Mouse (Mus musculus) midbrain, embryonic 14.5 days (tissue): ENCODE measurements around the gene Rere. TPM values are rescaled to one million over a fixed set of nuclear protein-coding genes. Genes with fewer than 3 reads are reported as not detected.

ENCODE experiments used
- ATAC-seq: fragments of 200-750 bp; cut with Nextera tagmentation; 2 replicates; pipeline ENCODE4 v1.8.0; 2017; ENCODE audit warnings: moderate number of reproducible peaks, moderate library complexity; ENCODE audit not compliant: low FRiP score, low TSS enrichment
- DNase-seq: peaks from one replicate; pipeline ENCODE4 v3.0.0-alpha.2; 2015
- H3K27ac ChIP-seq: fragments of 300-500 bp; sonication (generic); replicated peaks from 2 replicates; pipeline ENCODE4 v1.5.1; 2014; ENCODE audit warnings: mild to moderate bottlenecking, low read depth, low read length, moderate library complexity
- H3K27me3 ChIP-seq: fragments of 300-500 bp; sonication (generic); 2 replicates; pipeline ENCODE4 v1.6.1; 2014; ENCODE audit warnings: low read length, control low read depth, mixed read lengths; ENCODE audit not compliant: control insufficient read depth, insufficient read depth
- H3K36me3 ChIP-seq: fragments of 300-500 bp; sonication (generic); 2 replicates; pipeline ENCODE4 v1.6.1; 2014; ENCODE audit warnings: low read length, control low read depth; ENCODE audit not compliant: control insufficient read depth, insufficient read depth
- H3K4me1 ChIP-seq: fragments of 300-500 bp; sonication (generic); 2 replicates; pipeline ENCODE4 v1.6.1; 2014; ENCODE audit warnings: mild to moderate bottlenecking, antibody characterized with exemption, low read length, control low read depth; ENCODE audit not compliant: control insufficient read depth, insufficient read depth
- H3K4me2 ChIP-seq: fragments of 300-500 bp; sonication (generic); 2 replicates; pipeline ENCODE4 v1.6.1; 2014; ENCODE audit warnings: mild to moderate bottlenecking, low read length, moderate library complexity
- H3K4me3 ChIP-seq: fragments of 300-500 bp; sonication (generic); replicated peaks from 2 replicates; pipeline ENCODE4 v1.5.1; 2014; ENCODE audit warnings: low read depth, low read length
- H3K9ac ChIP-seq: fragments of 300-500 bp; sonication (generic); replicated peaks from 2 replicates; pipeline ENCODE4 v1.6.1; 2014; ENCODE audit warnings: mild to moderate bottlenecking, low read length, moderate library complexity
- H3K9me3 ChIP-seq: fragments of 300-500 bp; sonication (generic); 2 replicates; pipeline ENCODE4 v1.6.1; 2016; ENCODE audit warnings: low read length, control low read depth, mixed read lengths; ENCODE audit not compliant: control insufficient read depth
- WGBS: fragments of 180-500 bp; shearing (Covaris S2); extraction: QIAGEN DNeasy Blood & Tissue Kit; methylation state at CpG from one replicate; pipeline ENCODE4 v1.1.7; 2014; 5-methylcytosine and 5-hydroxymethylcytosine counted together
- polyA plus RNA-seq: library from polyadenylated mRNA; unstranded; fragments of >200 nt; fragmentation: Nextera tagmentation; extraction: Ambion mirVana; gene quantifications from 2 replicates; pipeline ENCODE4 v1.2.1, GENCODE M21; 2014

Gene Rere
- polyA plus RNA-seq, 1 experiment from 2014 or later, result 48.6 TPM

DNA sequence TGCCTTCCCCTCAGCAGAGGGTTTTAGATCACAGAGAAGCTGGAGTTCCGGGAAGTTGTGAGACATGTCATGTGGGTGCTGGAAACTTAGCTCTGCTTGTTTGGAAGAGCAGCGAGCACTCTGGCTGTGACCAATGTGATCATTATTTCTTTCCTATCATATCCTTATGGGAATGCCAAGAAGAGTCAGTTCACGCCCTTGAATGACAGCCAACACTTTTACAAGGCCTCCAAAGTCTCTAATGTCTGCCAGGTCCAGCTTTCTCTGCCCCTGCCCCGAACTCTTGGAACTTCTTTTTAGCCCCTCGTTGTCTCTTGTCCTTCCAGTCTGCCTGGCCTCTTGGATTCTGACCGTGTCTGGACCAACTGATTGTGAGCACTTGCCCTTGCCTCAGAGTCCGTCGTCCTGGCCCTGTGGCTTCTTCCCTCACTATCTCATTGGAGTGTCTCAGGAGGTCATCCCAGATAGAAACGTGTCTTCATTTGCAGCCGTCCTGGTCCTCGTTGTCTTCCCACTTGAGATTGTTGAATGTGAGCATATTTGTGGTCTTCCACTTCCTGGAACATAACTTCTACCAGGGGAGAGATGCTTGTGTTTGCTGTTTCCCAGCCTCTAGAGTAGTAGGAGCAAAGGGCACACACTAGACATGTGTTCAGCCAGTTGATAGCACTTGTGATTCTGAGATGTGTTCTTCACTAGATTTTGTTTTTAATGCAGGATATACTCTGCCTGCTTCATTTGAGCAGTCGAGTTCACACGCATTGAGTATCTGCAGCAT lies 120.6 kb downstream of the Rere start:
- Histone ChIP-seq H3K9ac (no peak overlapping the region), H3K27ac (peak overlapping the region; percentile 38), H3K4me2 (no peak overlapping the region), H3K27me3 (no peaks in the 10 kb centered on the region), H3K36me3 (peaks cover 6% of the 10 kb centered on the region), H3K4me1 (peaks cover 59% of the 10 kb centered on the region), H3K9me3 (no peaks in the 10 kb centered on the region), H3K4me3 (no peak overlapping the region)
- ATAC-seq, result no peak
- no peak for DNase-seq
- WGBS, result 74% methylated on average over 13 of the region's 13 CpGs

DNA sequence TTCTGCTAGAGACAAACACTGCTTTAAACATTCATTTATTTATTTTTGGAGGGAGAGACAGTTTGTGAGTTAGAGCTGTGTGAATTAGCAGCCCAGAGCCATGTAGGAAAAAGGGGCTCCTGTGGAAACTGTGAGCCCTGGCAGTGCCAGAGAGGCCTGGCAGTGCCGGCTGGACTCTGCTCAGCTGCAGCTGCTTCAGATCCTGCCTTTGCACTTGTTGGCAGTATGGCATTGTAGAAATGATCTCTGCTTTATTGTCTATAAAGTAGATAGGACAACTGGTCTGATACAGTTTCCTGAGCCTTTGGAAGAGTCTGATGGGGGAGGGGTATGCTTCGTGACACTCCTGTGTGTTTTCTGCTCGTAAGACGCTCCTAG lies 121.2 kb downstream of the Rere start:
- H3K4me3 ChIP-seq, result no peak overlapping the region
- H3K9me3 ChIP-seq, result no peaks in the 10 kb centered on the region
- no peak overlapping the region for H3K9ac ChIP-seq
- H3K4me1 ChIP-seq, result peaks cover 54% of the 10 kb centered on the region
- 66% methylated on average over 4 of the region's 4 CpGs for WGBS
- H3K27me3 ChIP-seq, result no peaks in the 10 kb centered on the region
- ATAC-seq, result no peak
- peak overlapping the region; percentile 38 for H3K27ac ChIP-seq
- no peak overlapping the region for H3K4me2 ChIP-seq
- no peak for DNase-seq
- peaks cover 8% of the 10 kb centered on the region for H3K36me3 ChIP-seq

DNA sequence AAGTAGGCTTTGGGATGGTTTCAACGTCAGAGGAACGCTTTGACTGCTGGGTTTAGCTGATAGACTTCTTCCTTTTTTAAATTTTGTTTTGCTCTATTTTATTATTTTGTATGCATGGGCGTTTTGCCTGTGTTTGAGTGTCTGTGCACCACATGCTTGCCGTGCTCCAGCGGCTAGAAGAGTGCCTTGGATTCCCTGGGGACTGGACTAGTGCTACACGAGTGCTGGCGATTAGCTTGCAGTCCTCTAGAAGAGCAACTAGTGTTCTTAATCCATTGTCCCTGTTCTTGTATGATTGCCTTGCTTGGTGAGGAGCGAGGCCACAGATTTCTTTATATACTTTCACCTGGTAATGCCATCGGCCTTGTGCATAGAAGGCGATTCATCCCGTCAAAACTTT lies 122.5 kb downstream of the Rere start:
- 44% methylated on average over 11 of the region's 11 CpGs for WGBS
- Histone ChIP-seq H3K27me3 (no peaks in the 10 kb centered on the region), H3K27ac (no peak overlapping the region), H3K36me3 (peaks cover 10% of the 10 kb centered on the region), H3K4me2 (no peak overlapping the region), H3K4me1 (peaks cover 40% of the 10 kb centered on the region), H3K9ac (no peak overlapping the region), H3K9me3 (no peaks in the 10 kb centered on the region), H3K4me3 (no peak overlapping the region)
- DNase-seq, result peak; percentile 59
- no peak for ATAC-seq

DNA sequence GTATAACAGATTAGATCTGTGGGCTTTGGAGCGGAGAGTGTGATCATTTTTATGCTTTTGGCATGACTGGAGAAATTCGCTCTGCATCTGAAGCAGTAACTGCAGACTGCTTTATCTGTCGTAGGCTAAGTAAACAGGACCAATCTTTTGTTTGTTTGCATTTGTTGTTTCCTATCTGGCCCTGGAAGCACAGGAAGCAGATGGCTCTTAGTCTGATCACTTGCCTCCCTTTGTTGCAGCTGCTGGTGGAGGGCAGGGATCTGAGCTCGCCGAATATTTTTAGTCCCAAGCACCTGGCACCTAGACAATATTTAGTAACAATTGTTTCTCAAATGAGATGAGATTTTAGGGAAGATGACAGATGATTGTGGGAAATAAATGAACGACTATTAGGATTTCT lies 123.1 kb downstream of the Rere start:
- H3K4me1 ChIP-seq, result peaks cover 39% of the 10 kb centered on the region
- H3K4me2 ChIP-seq, result no peak overlapping the region
- DNase-seq (peak; percentile 43), ATAC-seq (no peak)
- H3K9ac ChIP-seq, result no peak overlapping the region
- peak overlapping the region; percentile 53 for H3K27ac ChIP-seq
- no peaks in the 10 kb centered on the region for H3K27me3 ChIP-seq
- H3K36me3 ChIP-seq, result peaks cover 10% of the 10 kb centered on the region
- WGBS, result 28% methylated on average over 6 of the region's 6 CpGs
- no peaks in the 10 kb centered on the region for H3K9me3 ChIP-seq
- no peak overlapping the region for H3K4me3 ChIP-seq

DNA sequence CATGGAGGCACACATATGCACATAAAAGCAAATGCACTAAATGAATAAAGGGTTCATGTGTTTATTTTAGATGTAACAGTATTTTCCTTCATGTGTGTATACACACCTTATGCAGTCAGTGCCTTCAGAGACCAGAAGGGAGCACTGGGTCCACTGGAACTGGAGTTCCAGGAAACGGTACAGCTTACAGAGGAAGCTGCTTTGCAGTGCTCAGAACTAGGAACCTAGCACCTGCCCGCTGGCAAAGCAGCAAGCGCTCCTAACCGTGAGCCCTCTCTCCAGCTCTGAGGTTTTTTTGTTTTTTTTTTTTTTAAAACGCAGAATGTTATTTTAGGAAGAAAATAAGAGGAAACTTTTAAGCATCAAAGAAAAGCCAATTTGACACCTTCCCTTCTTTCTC lies 124.3 kb downstream of the Rere start:
- ATAC-seq, result no peak
- Histone ChIP-seq H3K9ac (no peak overlapping the region), H3K4me3 (no peak overlapping the region), H3K36me3 (peaks cover 10% of the 10 kb centered on the region), H3K4me2 (no peak overlapping the region), H3K27me3 (no peaks in the 10 kb centered on the region), H3K27ac (peak overlapping the region; percentile 57), H3K4me1 (peaks cover 39% of the 10 kb centered on the region), H3K9me3 (no peaks in the 10 kb centered on the region)
- DNase-seq, result no peak
- 66% methylated on average over 5 of the region's 5 CpGs for WGBS

DNA sequence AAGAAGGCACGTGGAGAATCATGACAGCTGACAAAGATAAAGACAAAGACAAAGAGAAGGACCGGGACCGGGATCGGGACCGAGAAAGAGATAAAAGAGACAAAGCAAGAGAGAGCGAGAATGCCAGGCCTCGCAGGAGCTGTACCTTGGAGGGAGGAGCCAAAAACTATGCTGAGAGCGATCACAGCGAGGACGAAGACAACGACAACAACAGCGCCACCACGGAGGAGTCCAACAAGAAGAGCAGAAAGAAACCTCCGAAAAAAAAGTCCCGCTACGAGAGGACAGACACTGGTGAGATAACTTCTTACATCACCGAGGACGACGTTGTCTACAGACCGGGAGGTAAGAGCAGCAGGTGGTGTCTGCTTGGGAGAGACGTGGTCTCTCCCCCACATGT lies 124.9 kb downstream of the Rere start:
- H3K36me3 ChIP-seq, result peaks cover 10% of the 10 kb centered on the region
- H3K4me1 ChIP-seq, result peaks cover 36% of the 10 kb centered on the region
- no peak overlapping the region for H3K4me3 ChIP-seq
- H3K27ac ChIP-seq, result peak overlapping the region; percentile 57
- 54% methylated on average over 21 of the region's 21 CpGs for WGBS
- ATAC-seq (no peak), DNase-seq (no peak)
- H3K27me3 ChIP-seq, result no peaks in the 10 kb centered on the region
- no peaks in the 10 kb centered on the region for H3K9me3 ChIP-seq
- no peak overlapping the region for H3K9ac ChIP-seq
- no peak overlapping the region for H3K4me2 ChIP-seq

- Histone ChIP-seq H3K4me2 (no peak overlapping the region), H3K9ac (no peak overlapping the region), H3K27ac (no peak overlapping the region), H3K27me3 (no peaks in the 10 kb centered on the region), H3K4me1 (peaks cover 36% of the 10 kb centered on the region), H3K36me3 (peaks cover 10% of the 10 kb centered on the region), H3K4me3 (no peak overlapping the region), H3K9me3 (no peaks in the 10 kb centered on the region)
- no peak for DNase-seq
- 94% methylated on average over 6 of the region's 6 CpGs for WGBS
- ATAC-seq, result no peak
Measured at GRCm38 (mm10) chr4:150406821-150407220, 125.4 kb downstream of the Rere start.

- 81% methylated on average over 5 of the region's 5 CpGs for WGBS
- Histone ChIP-seq H3K27ac (no peak overlapping the region), H3K36me3 (no peaks in the 10 kb centered on the region), H3K27me3 (no peaks in the 10 kb centered on the region), H3K4me1 (0 out of 2 replicates have a peak, but pooled peaks cover 5% of the 10 kb centered on the region), H3K4me3 (no peak overlapping the region), H3K9me3 (no peaks in the 10 kb centered on the region), H3K4me2 (no peak overlapping the region), H3K9ac (no peak overlapping the region)
- ATAC-seq, result no peak
- DNase-seq, result no peak
Measured at GRCm38 (mm10) chr4:150414296-150414695, 132.8 kb downstream of the Rere start.

- Histone ChIP-seq H3K4me3 (no peak overlapping the region), H3K36me3 (no peaks in the 10 kb centered on the region), H3K27me3 (no peaks in the 10 kb centered on the region), H3K4me2 (no peak overlapping the region), H3K27ac (no peak overlapping the region), H3K9me3 (no peaks in the 10 kb centered on the region), H3K4me1 (0 out of 2 replicates have a peak, but pooled peaks cover 5% of the 10 kb centered on the region), H3K9ac (no peak overlapping the region)
- DNase-seq (no peak), ATAC-seq (no peak)
- 78% methylated on average over 1 of the region's 1 CpGs for WGBS
Measured at GRCm38 (mm10) chr4:150414759-150415158, 133.3 kb downstream of the Rere start.
